ENCODE assay signal across 32 mouse cellular contexts in genomic region chr1:155472956-155473646, GRCm38 (mm10). TPM values are rescaled to one million over a fixed set of nuclear protein-coding genes. Genes with fewer than 3 reads are reported as not detected.
DNase-seq lines count a peak whose midpoint lies in the region; ATAC-seq and TF ChIP-seq lines count a peak whose summit lies in the region.
"Had no signal": no experiment of that assay in that cellular context is flagged by ENCODE, and none has a peak within 500 bp of the region (broad histone marks: within the 10 kb centered on the region; RNA-seq: fewer than 3 reads in every experiment).

No protein-coding gene starts in this region.

- WGBS in kidney, postnatal 0 days, result 59% methylated on average over 5 of the region's 5 CpGs
- 37% methylated on average over 5 of the region's 5 CpGs for WGBS in midbrain, embryonic 13.5 days
- 75% methylated on average over 5 of the region's 5 CpGs for WGBS in midbrain, embryonic 10.5 days

- H3K4me2 ChIP-seq in kidney, postnatal 0 days (ENCODE audit: low read length), result 0 out of 2 replicates have a peak overlapping the region, but pooled peaks have one; percentile 7
- no peak overlapping the region for H3K4me2 ChIP-seq in midbrain, embryonic 13.5 days (replicated peaks)
- H3K4me2 ChIP-seq: embryonic facial prominence, embryonic 12.5 days; hindbrain, embryonic 14.5 days; midbrain, embryonic 12.5 days; neural tube, embryonic 12.5 days had no signal

- no peak overlapping the region for H3K4me3 ChIP-seq in kidney, postnatal 0 days (replicated peaks; ENCODE audit: low read depth, low read length)
- no peak overlapping the region for H3K4me3 ChIP-seq in midbrain, embryonic 13.5 days (replicated peaks)
- H3K4me3 ChIP-seq in midbrain, embryonic 10.5 days, result no peak overlapping the region
- no peak overlapping the region for H3K4me3 ChIP-seq in embryonic fibroblast, embryonic 13.5 days (ENCODE audit: insufficient read depth, low read length)
- H3K4me3 ChIP-seq: embryonic facial prominence, embryonic 12.5 days; forebrain, embryonic 10.5 days; heart, adult 2 months; layer of hippocampus, adult 2 months; midbrain, embryonic 12.5 days; myocyte; neural tube, embryonic 12.5 days had no signal

- no peak for DNase-seq in kidney, postnatal 0 days (ENCODE audit: low spot score)
- no peak for DNase-seq in kidney, postnatal 14 days
- DNase-seq in midbrain, embryonic 10.5 days (ENCODE audit: low spot score), result no peak
- DNase-seq in layer of hippocampus, postnatal 10 days (ENCODE audit: low spot score in 2 of 2), result no peak
- no peak for DNase-seq in layer of hippocampus, adult 9-11 months
- DNase-seq: cerebellum, adult 11 months; cerebellum, adult 9-10 months; cerebellum, postnatal 36 days; forebrain, postnatal 0 days; heart, adult 2 months; heart, postnatal 36 days; kidney, adult 11 months; kidney, postnatal 36 days; layer of hippocampus, postnatal 36 days; left cerebral cortex, postnatal 4 days; lung, adult 2 months; lung, postnatal 10 days; right cerebral cortex, adult 18-20 months; spleen, adult 18-20 months; thymus, postnatal 14 days had no signal

- ATAC-seq in kidney, postnatal 0 days (replicated peaks; ENCODE audit: low FRiP score, low read depth), result no peak
- peak; percentile 68 for ATAC-seq in midbrain, embryonic 13.5 days
- ATAC-seq: activated CD4-positive, CD25-positive, alpha-beta regulatory T cell, adult 4 months; CD4-positive, CD25-positive, alpha-beta regulatory T cell, adult 4 months; forebrain, postnatal 0 days had no signal

- H3K27ac ChIP-seq in kidney, postnatal 0 days, result no peak overlapping the region
- peak overlapping the region; percentile 75 for H3K27ac ChIP-seq in midbrain, embryonic 13.5 days
- no peak overlapping the region for H3K27ac ChIP-seq in midbrain, embryonic 10.5 days (replicated peaks)
- peak overlapping the region; percentile 62 for H3K27ac ChIP-seq in embryonic fibroblast, embryonic 13.5 days (ENCODE audit: insufficient read depth, low read length)
- H3K27ac ChIP-seq: embryonic facial prominence, embryonic 12.5 days; forebrain, embryonic 10.5 days; heart, adult 2 months; layer of hippocampus, adult 2 months; macrophage; midbrain, embryonic 12.5 days; neural tube, embryonic 12.5 days had no signal

- H3K9me3 ChIP-seq in kidney, postnatal 0 days (replicated peaks; ENCODE audit: low read length), result no peaks in the 10 kb centered on the region
- no peaks in the 10 kb centered on the region for H3K9me3 ChIP-seq in midbrain, embryonic 13.5 days
- H3K9me3 ChIP-seq in midbrain, embryonic 10.5 days (replicated peaks), result no peaks in the 10 kb centered on the region
- H3K9me3 ChIP-seq: embryonic facial prominence, embryonic 12.5 days; forebrain, embryonic 10.5 days; midbrain, embryonic 12.5 days; neural tube, embryonic 12.5 days had no signal

- H3K27me3 ChIP-seq in kidney, postnatal 0 days (ENCODE audit: insufficient read depth, low read length), result no peaks in the 10 kb centered on the region
- H3K27me3 ChIP-seq in midbrain, embryonic 13.5 days, result no peaks in the 10 kb centered on the region
- H3K27me3 ChIP-seq in midbrain, embryonic 10.5 days (ENCODE audit: low read depth, poor library complexity, severe bottlenecking), result no peaks in the 10 kb centered on the region
- H3K27me3 ChIP-seq: embryonic facial prominence, embryonic 12.5 days; midbrain, embryonic 12.5 days; neural tube, embryonic 12.5 days had no signal

- no peak for TF ChIP-seq CTCF in kidney, postnatal 0 days (IDR thresholded peaks at IDR 0.05; ENCODE audit: low read depth)
- TF ChIP-seq CTCF in embryonic fibroblast, embryonic 13.5 days (IDR thresholded peaks at IDR 0.05; ENCODE audit: borderline replicate concordance, insufficient read depth, low read length), result no peak

- no peak for TF ChIP-seq POLR2A in embryonic fibroblast, embryonic 13.5 days (IDR thresholded peaks at IDR 0.05; ENCODE audit: low read depth, low read length)

- H3K9ac ChIP-seq in kidney, postnatal 0 days (ENCODE audit: low read depth, low read length), result no peak overlapping the region
- H3K9ac ChIP-seq in midbrain, embryonic 13.5 days (replicated peaks), result no peak overlapping the region
- H3K9ac ChIP-seq: embryonic facial prominence, embryonic 12.5 days; forebrain, postnatal 0 days; hindbrain, embryonic 14.5 days; midbrain, embryonic 12.5 days; neural tube, embryonic 12.5 days had no signal

- H3K4me1 ChIP-seq in kidney, postnatal 0 days (replicated peaks; ENCODE audit: insufficient read depth, low read length), result no peaks in the 10 kb centered on the region
- H3K4me1 ChIP-seq in midbrain, embryonic 13.5 days (replicated peaks), result peaks cover 30% of the 10 kb centered on the region
- peaks cover 16% of the 10 kb centered on the region for H3K4me1 ChIP-seq in midbrain, embryonic 10.5 days
- peaks cover 8% of the 10 kb centered on the region for H3K4me1 ChIP-seq in embryonic fibroblast, embryonic 13.5 days (ENCODE audit: control insufficient read depth, insufficient read depth, low read length)
- H3K4me1 ChIP-seq: embryonic facial prominence, embryonic 12.5 days had no signal

- no peaks in the 10 kb centered on the region for H3K36me3 ChIP-seq in kidney, postnatal 0 days (ENCODE audit: insufficient read depth, low read length)
- H3K36me3 ChIP-seq in midbrain, embryonic 13.5 days, result no peaks in the 10 kb centered on the region
- no peaks in the 10 kb centered on the region for H3K36me3 ChIP-seq in midbrain, embryonic 10.5 days
- H3K36me3 ChIP-seq: embryonic facial prominence, embryonic 12.5 days; forebrain, embryonic 10.5 days; midbrain, embryonic 12.5 days; neural tube, embryonic 12.5 days had no signal

RNA-seq across cellular contexts. Expression of gene Xpr1, which starts 55.9 kb away (rescaled TPM):
- 6.0 and 6.3 TPM in 2 replicates for polyA plus RNA-seq in kidney, postnatal 0 days (2015; fragmentation: Nextera tagmentation; extraction: Ambion mirVana)
- 62.0 and 64.3 TPM in 2 replicates for polyA plus RNA-seq in midbrain, embryonic 13.5 days (2015; fragmentation: Nextera tagmentation; extraction: Ambion mirVana)
- polyA plus RNA-seq in midbrain, embryonic 10.5 days (2016; fragmentation: Nextera tagmentation; extraction: Ambion mirVana), result 11.1 and 16.4 TPM in 2 replicates
- 43.6 and 43.7 TPM in 2 replicates for polyA plus RNA-seq in embryonic fibroblast, embryonic 13.5 days (2011; ENCODE audit: insufficient read length, low read depth, missing spikeins)
- 100 to 1,000 TPM in 1 of 2 experiments, 10 to 100 TPM in 1; 99.4 to 105 TPM for total RNA-seq in layer of hippocampus, postnatal 10 days (2021)

Comparison
In these comparisons a context has a peak if more than half of its experiments do, and no peak if none do; other contexts are left out.
1. H3K27ac ChIP-seq: peak in midbrain, embryonic 13.5 days (single experiment) and embryonic fibroblast, embryonic 13.5 days (single experiment); none in kidney, postnatal 0 days (single experiment) and midbrain, embryonic 10.5 days (single experiment).